Mouse (Mus musculus) telencephalon, adult 2 months (tissue): ENCODE measurements around the gene Fhad1.
"Not testable (repeated sequence)": the region's sequence is repeated elsewhere in the genome, so short reads cannot be mapped to it uniquely, and the experiment has no call there.

Experiments used
- DNase-seq: peaks from one replicate; pipeline ENCODE4 v3.0.0-alpha.2; 2011; ENCODE audit warnings: low read depth, low spot score

The Fhad1 gene

GRCm38 (mm10) chr4:142044452-142044851 lies 29.6 kb upstream of the Fhad1 start:
- no peak for DNase-seq

- no peak for DNase-seq
Observed at GRCm38 (mm10) chr4:142039662-142040353, 24.9 kb upstream of the Fhad1 start.

GRCm38 (mm10) chr4:142037897-142038296 lies 23.0 kb upstream of the Fhad1 start:
- DNase-seq: no peak

- no peak for DNase-seq
Observed at GRCm38 (mm10) chr4:142028533-142028932, 13.7 kb upstream of the Fhad1 start.

GRCm38 (mm10) chr4:142026965-142027364 lies 12.1 kb upstream of the Fhad1 start:
- no peak for DNase-seq

GRCm38 (mm10) chr4:142024536-142024935 lies 9.7 kb upstream of the Fhad1 start:
- DNase-seq: no peak

- no peak for DNase-seq
Observed at GRCm38 (mm10) chr4:142023166-142023565, 8.3 kb upstream of the Fhad1 start.

GRCm38 (mm10) chr4:142017686-142018085 lies 2.8 kb upstream of the Fhad1 start:
- DNase-seq: no peak

GRCm38 (mm10) chr4:142011236-142011635 lies 3.6 kb downstream of the Fhad1 start:
- no peak for DNase-seq

GRCm38 (mm10) chr4:142010441-142010840 lies 4.4 kb downstream of the Fhad1 start:
- no peak for DNase-seq

GRCm38 (mm10) chr4:142008206-142008605 lies 6.7 kb downstream of the Fhad1 start:
- no peak for DNase-seq

- no peak for DNase-seq
Observed at GRCm38 (mm10) chr4:142000581-142000980, 14.3 kb downstream of the Fhad1 start.

- no peak for DNase-seq
Observed at GRCm38 (mm10) chr4:141999494-142000074, 15.3 kb downstream of the Fhad1 start.

- DNase-seq: no peak
Observed at GRCm38 (mm10) chr4:141998282-141998821, 16.5 kb downstream of the Fhad1 start.

GRCm38 (mm10) chr4:141996880-141997279 lies 18.0 kb downstream of the Fhad1 start:
- no peak for DNase-seq

- DNase-seq: no peak
Observed at GRCm38 (mm10) chr4:141996086-141996485, 18.8 kb downstream of the Fhad1 start.

- DNase-seq: not testable (repeated sequence)
Observed at GRCm38 (mm10) chr4:141994062-141994471, 20.8 kb downstream of the Fhad1 start.

- no peak for DNase-seq
Observed at GRCm38 (mm10) chr4:141993347-141994061, 21.4 kb downstream of the Fhad1 start.

GRCm38 (mm10) chr4:141992530-141993204 lies 22.2 kb downstream of the Fhad1 start:
- DNase-seq: no peak

- no peak for DNase-seq
Observed at GRCm38 (mm10) chr4:141988178-141988577, 26.7 kb downstream of the Fhad1 start.

GRCm38 (mm10) chr4:141983689-141984088 lies 31.2 kb downstream of the Fhad1 start:
- no peak for DNase-seq

- no peak for DNase-seq
Observed at GRCm38 (mm10) chr4:141981475-141981874, 33.4 kb downstream of the Fhad1 start.
